Mouse (Mus musculus): Measurements from ENCODE around the gene Arhgap17. TPM values are rescaled to one million over a fixed set of nuclear protein-coding genes. Genes with fewer than 3 reads are reported as not detected.

The Arhgap17 gene
- total and polyA plus RNA-seq, 2 experiments from 2014 or later: 6.4 to 8.9 TPM

GRCm38 (mm10) chr7:123326062-123326461, 43.7 kb downstream of the Arhgap17 start:
- Histone ChIP-seq H3K9ac (replicated peaks; ENCODE audit: low read depth, low read length) (no peak overlapping the region), H3K27me3 (ENCODE audit: control insufficient read depth, insufficient read depth, low read length) (no peaks in the 10 kb centered on the region), H3K4me2 (ENCODE audit: low read depth, low read length) (no peak overlapping the region), H3K4me3 (ENCODE audit: low read depth, low read length) (no peak overlapping the region), H3K27ac (ENCODE audit: low read depth) (no peak overlapping the region), H3K36me3 (replicated peaks; ENCODE audit: control insufficient read depth, insufficient read depth, low read length) (peaks cover 22% of the 10 kb centered on the region), H3K9me3 (replicated peaks; ENCODE audit: control insufficient read depth, low read length) (no peaks in the 10 kb centered on the region), H3K4me1 (ENCODE audit: control insufficient read depth, insufficient read depth) (peaks cover 12% of the 10 kb centered on the region; the same call in 1 of the 2 replicates)
- DNase-seq (ENCODE audit: low spot score) (no peak), ATAC-seq (ENCODE audit: insufficient read depth, low read depth) (no peak)
- no peak for TF ChIP-seq EP300 (IDR thresholded peaks at IDR 0.05; ENCODE audit: low read depth)
- 94% methylated on average over 5 of the region's 5 CpGs for whole genome bisulfite sequencing

GRCm38 (mm10) chr7:123324105-123324504, 45.6 kb downstream of the Arhgap17 start:
- H3K27me3 ChIP-seq (ENCODE audit: control insufficient read depth, insufficient read depth, low read length): no peaks in the 10 kb centered on the region
- no peak overlapping the region for H3K4me3 ChIP-seq (ENCODE audit: low read depth, low read length)
- H3K27ac ChIP-seq (ENCODE audit: low read depth): no peak overlapping the region
- peaks cover 12% of the 10 kb centered on the region; the same call in 1 of the 2 replicates for H3K4me1 ChIP-seq (ENCODE audit: control insufficient read depth, insufficient read depth)
- TF ChIP-seq CTCF (IDR thresholded peaks at IDR 0.05; ENCODE audit: low read depth) (no peak), EP300 (IDR thresholded peaks at IDR 0.05; ENCODE audit: low read depth) (no peak)
- H3K9me3 ChIP-seq (replicated peaks; ENCODE audit: control insufficient read depth, low read length): no peaks in the 10 kb centered on the region
- H3K4me2 ChIP-seq (ENCODE audit: low read depth, low read length): no peak overlapping the region
- DNase-seq (ENCODE audit: low spot score) (no peak), ATAC-seq (ENCODE audit: insufficient read depth, low read depth) (no peak)
- peaks cover 37% of the 10 kb centered on the region for H3K36me3 ChIP-seq (replicated peaks; ENCODE audit: control insufficient read depth, insufficient read depth, low read length)
- 93% methylated on average over 1 of the region's 1 CpGs for whole genome bisulfite sequencing
- H3K9ac ChIP-seq (replicated peaks; ENCODE audit: low read depth, low read length): no peak overlapping the region

DNA sequence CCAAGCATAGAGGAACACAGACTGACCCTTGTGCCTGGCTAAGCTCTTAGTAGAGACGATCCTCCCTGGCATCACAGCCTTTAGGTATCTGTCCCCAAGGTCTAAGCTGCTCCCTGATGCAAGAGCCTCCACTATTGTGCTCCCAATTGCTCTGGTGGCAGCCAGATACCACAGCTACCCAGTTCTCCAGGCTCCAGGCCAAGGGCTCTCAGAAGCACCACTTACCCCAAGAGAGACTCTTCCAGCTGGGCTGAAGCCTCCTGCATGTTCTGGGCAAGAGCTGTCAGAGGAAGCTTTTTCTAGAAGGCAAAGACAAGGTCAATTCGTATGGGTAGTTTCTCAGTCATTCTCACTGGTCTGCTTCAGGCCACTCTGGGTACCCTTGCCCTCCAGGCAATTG, 46.3 kb downstream of the Arhgap17 start:
- peak; percentile 67 for DNase-seq (ENCODE audit: low spot score)
- 36% methylated on average over 2 of the region's 2 CpGs for WGBS
- H3K4me3 ChIP-seq (ENCODE audit: low read depth, low read length): no peak overlapping the region
- peak overlapping the region; percentile 26; the same call in 1 of the 2 replicates for H3K27ac ChIP-seq (ENCODE audit: low read depth)
- TF ChIP-seq CTCF (IDR thresholded peaks at IDR 0.05; ENCODE audit: low read depth) (no peak), EP300 (IDR thresholded peaks at IDR 0.05; ENCODE audit: low read depth) (no peak)
- H3K27me3 ChIP-seq (ENCODE audit: control insufficient read depth, insufficient read depth, low read length): no peaks in the 10 kb centered on the region
- H3K9me3 ChIP-seq (replicated peaks; ENCODE audit: control insufficient read depth, low read length): no peaks in the 10 kb centered on the region
- no peak overlapping the region for H3K9ac ChIP-seq (replicated peaks; ENCODE audit: low read depth, low read length)
- H3K4me2 ChIP-seq (ENCODE audit: low read depth, low read length): no peak overlapping the region
- H3K4me1 ChIP-seq (ENCODE audit: control insufficient read depth, insufficient read depth): peaks cover 12% of the 10 kb centered on the region; the same call in 1 of the 2 replicates
- ATAC-seq (ENCODE audit: insufficient read depth, low read depth): peak; percentile 74
- H3K36me3 ChIP-seq (replicated peaks; ENCODE audit: control insufficient read depth, insufficient read depth, low read length): peaks cover 44% of the 10 kb centered on the region

GRCm38 (mm10) chr7:123322452-123323121, 47.1 kb downstream of the Arhgap17 start:
- 78% methylated on average over 13 of the region's 13 CpGs for WGBS
- ATAC-seq (ENCODE audit: insufficient read depth, low read depth): no peak
- Histone ChIP-seq H3K27me3 (ENCODE audit: control insufficient read depth, insufficient read depth, low read length) (no peaks in the 10 kb centered on the region), H3K9ac (replicated peaks; ENCODE audit: low read depth, low read length) (no peak overlapping the region), H3K4me1 (ENCODE audit: control insufficient read depth, insufficient read depth) (peaks cover 9% of the 10 kb centered on the region; the same call in 1 of the 2 replicates), H3K9me3 (replicated peaks; ENCODE audit: control insufficient read depth, low read length) (no peaks in the 10 kb centered on the region), H3K4me2 (ENCODE audit: low read depth, low read length) (no peak overlapping the region), H3K36me3 (replicated peaks; ENCODE audit: control insufficient read depth, insufficient read depth, low read length) (peaks cover 50% of the 10 kb centered on the region), H3K4me3 (ENCODE audit: low read depth, low read length) (no peak overlapping the region), H3K27ac (ENCODE audit: low read depth) (no peak overlapping the region)
- no peak for DNase-seq (ENCODE audit: low spot score)
- TF ChIP-seq CTCF (IDR thresholded peaks at IDR 0.05; ENCODE audit: low read depth): no peak
- no peak for TF ChIP-seq EP300 (IDR thresholded peaks at IDR 0.05; ENCODE audit: low read depth)

DNA sequence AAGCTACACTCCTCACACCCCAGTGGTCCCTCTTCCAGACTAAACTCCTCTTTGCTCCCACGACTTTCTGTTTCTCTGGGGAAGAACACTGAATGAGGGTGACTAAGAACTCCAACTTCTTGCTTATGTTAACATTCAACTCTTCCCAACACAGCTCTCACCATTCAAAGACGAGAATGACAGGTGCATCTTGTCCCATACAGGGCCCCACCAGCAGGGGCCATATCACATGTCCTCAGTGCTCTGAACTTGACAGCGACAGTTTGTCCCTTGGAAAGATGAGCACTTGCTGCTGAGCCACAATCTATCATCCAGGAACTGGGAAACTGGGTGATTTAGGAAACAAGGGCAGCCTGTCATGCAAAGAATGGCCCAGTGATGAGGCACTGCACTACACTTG, 57.0 kb downstream of the Arhgap17 start:
- WGBS: 71% methylated on average over 3 of the region's 3 CpGs

GRCm38 (mm10) chr7:123311836-123312235, 57.9 kb downstream of the Arhgap17 start:
- Histone ChIP-seq H3K27ac (ENCODE audit: low read depth) (no peak overlapping the region), H3K27me3 (ENCODE audit: control insufficient read depth, insufficient read depth, low read length) (no peaks in the 10 kb centered on the region), H3K4me2 (ENCODE audit: low read depth, low read length) (no peak overlapping the region), H3K9ac (replicated peaks; ENCODE audit: low read depth, low read length) (no peak overlapping the region), H3K36me3 (replicated peaks; ENCODE audit: control insufficient read depth, insufficient read depth, low read length) (peaks cover 81% of the 10 kb centered on the region), H3K4me1 (ENCODE audit: control insufficient read depth, insufficient read depth) (no peaks in the 10 kb centered on the region), H3K9me3 (replicated peaks; ENCODE audit: control insufficient read depth, low read length) (no peaks in the 10 kb centered on the region), H3K4me3 (ENCODE audit: low read depth, low read length) (no peak overlapping the region)
- TF ChIP-seq EP300 (IDR thresholded peaks at IDR 0.05; ENCODE audit: low read depth): no peak
- TF ChIP-seq CTCF (IDR thresholded peaks at IDR 0.05; ENCODE audit: low read depth): no peak
- WGBS: 68% methylated on average over 5 of the region's 5 CpGs
- DNase-seq (ENCODE audit: low spot score) (no peak), ATAC-seq (ENCODE audit: insufficient read depth, low read depth) (no peak)

More for the DNA sequence above, 57.0 kb downstream of the Arhgap17 start:
- Histone ChIP-seq H3K27ac (ENCODE audit: low read depth) (no peak overlapping the region), H3K4me1 (ENCODE audit: control insufficient read depth, insufficient read depth) (no peaks in the 10 kb centered on the region), H3K36me3 (replicated peaks; ENCODE audit: control insufficient read depth, insufficient read depth, low read length) (peaks cover 72% of the 10 kb centered on the region), H3K4me3 (ENCODE audit: low read depth, low read length) (no peak overlapping the region), H3K9ac (replicated peaks; ENCODE audit: low read depth, low read length) (no peak overlapping the region), H3K27me3 (ENCODE audit: control insufficient read depth, insufficient read depth, low read length) (no peaks in the 10 kb centered on the region), H3K4me2 (ENCODE audit: low read depth, low read length) (no peak overlapping the region), H3K9me3 (replicated peaks; ENCODE audit: control insufficient read depth, low read length) (no peaks in the 10 kb centered on the region)
- TF ChIP-seq EP300 (IDR thresholded peaks at IDR 0.05; ENCODE audit: low read depth) (no peak), CTCF (IDR thresholded peaks at IDR 0.05; ENCODE audit: low read depth) (no peak)
- ATAC-seq (ENCODE audit: insufficient read depth, low read depth) (no peak), DNase-seq (ENCODE audit: low spot score) (no peak)
